Mouse (Mus musculus) layer of hippocampus, adult 11-12 months (tissue): ENCODE measurements around the gene Acss1.

Experiments used
- DNase-seq: peaks from one replicate; pipeline ENCODE4 v3.0.0; 2022; ENCODE audit warnings: low spot score

The Acss1 gene

GRCm38 (mm10) chr2:150665534-150666451 lies 2.5 kb downstream of the Acss1 start:
- DNase-seq = no peak

GRCm38 (mm10) chr2:150665006-150665405 lies 3.3 kb downstream of the Acss1 start:
- DNase-seq = no peak

GRCm38 (mm10) chr2:150664152-150664920 lies 4.0 kb downstream of the Acss1 start:
- no peak for DNase-seq

- DNase-seq = peak; percentile 55
Measured at GRCm38 (mm10) chr2:150663255-150663654, 5.0 kb downstream of the Acss1 start.

- DNase-seq = no peak
Measured at GRCm38 (mm10) chr2:150662007-150662406, 6.3 kb downstream of the Acss1 start.

GRCm38 (mm10) chr2:150660668-150661451 lies 7.4 kb downstream of the Acss1 start:
- DNase-seq = peak; percentile 25

GRCm38 (mm10) chr2:150660049-150660448 lies 8.3 kb downstream of the Acss1 start:
- DNase-seq = no peak

GRCm38 (mm10) chr2:150656975-150657768 lies 11.1 kb downstream of the Acss1 start:
- no peak for DNase-seq

GRCm38 (mm10) chr2:150656112-150656511 lies 12.2 kb downstream of the Acss1 start:
- DNase-seq = no peak

- no peak for DNase-seq
Measured at GRCm38 (mm10) chr2:150655290-150655689, 13.0 kb downstream of the Acss1 start.

- no peak for DNase-seq
Measured at GRCm38 (mm10) chr2:150654814-150655213, 13.5 kb downstream of the Acss1 start.

GRCm38 (mm10) chr2:150651366-150651765 lies 16.9 kb downstream of the Acss1 start:
- DNase-seq = no peak

GRCm38 (mm10) chr2:150650511-150651074 lies 17.7 kb downstream of the Acss1 start:
- no peak for DNase-seq

GRCm38 (mm10) chr2:150648300-150648895 lies 19.9 kb downstream of the Acss1 start:
- DNase-seq = no peak

- DNase-seq = no peak
Measured at GRCm38 (mm10) chr2:150647681-150648299, 20.5 kb downstream of the Acss1 start.

- DNase-seq = no peak
Measured at GRCm38 (mm10) chr2:150646411-150647121, 21.7 kb downstream of the Acss1 start.

- DNase-seq = no peak
Measured at GRCm38 (mm10) chr2:150645225-150645624, 23.1 kb downstream of the Acss1 start.

- DNase-seq = peak; percentile 59
Measured at GRCm38 (mm10) chr2:150643726-150644415, 24.4 kb downstream of the Acss1 start.

GRCm38 (mm10) chr2:150643166-150643565 lies 25.1 kb downstream of the Acss1 start:
- no peak for DNase-seq
